Mouse (Mus musculus) CH12.LX (cell line): ENCODE measurements around the gene Chrna10. TPM values are rescaled to one million over a fixed set of nuclear protein-coding genes. Genes with fewer than 3 reads are reported as not detected.

Experiments
- DNase-seq: peaks from one replicate; pipeline ENCODE4 v3.0.0-alpha.2; 2013; ENCODE audit errors: extremely low read depth
- H3K27ac ChIP-seq: 2 replicates; pipeline ENCODE4 v1.5.1; 2012; ENCODE audit warnings: low read depth, mild to moderate bottlenecking, control low read depth, moderate library complexity; ENCODE audit not compliant: insufficient read depth
- H3K27me3 ChIP-seq: replicated peaks from 2 replicates; pipeline ENCODE3; 2012; ENCODE audit warnings: inconsistent platforms
- H3K36me3 ChIP-seq, 2 experiments: replicated peaks in 1 of 2; 2 replicates each; pipeline versions ENCODE3 to v1.6.1; 2012; ENCODE audit warnings: inconsistent platforms in 1 of 2, low read length in 1 of 2, mild to moderate bottlenecking in 1 of 2, mixed read lengths in 1 of 2, moderate library complexity in 1 of 2; ENCODE audit not compliant: control insufficient read depth in 1 of 2, insufficient read depth in 1 of 2
- H3K4me1 ChIP-seq, 2 experiments: 2 replicates each; pipeline ENCODE4 v1.6.1; 2012; ENCODE audit warnings: inconsistent platforms in 1 of 2, moderate library complexity in 1 of 2; ENCODE audit not compliant: insufficient read depth in 2 of 2, control insufficient read depth in 1 of 2
- H3K4me2 ChIP-seq: 2 replicates; pipeline ENCODE4 v1.6.1; 2012; ENCODE audit warnings: low read depth, mild to moderate bottlenecking, control low read depth; ENCODE audit not compliant: poor library complexity, insufficient read depth, severe bottlenecking
- H3K4me3 ChIP-seq, 3 experiments: fragments of 150-350 bp in 1 of 3; sonication (generic) in 1 of 3; replicated peaks in 1 of 3; 2 replicates each; pipeline versions ENCODE3 to v1.5.1; 2011 to 2012; ENCODE audit warnings: low read depth in 2 of 3, low read length in 2 of 3, mild to moderate bottlenecking in 2 of 3, moderate library complexity in 2 of 3, control low read depth in 1 of 3, improper control_type of control experiment in 1 of 3, inconsistent platforms in 1 of 3, mixed read lengths in 1 of 3; ENCODE audit not compliant: poor library complexity in 1 of 3
- H3K79me2 ChIP-seq: replicated peaks from 2 replicates; pipeline ENCODE4 v1.6.1; 2012; ENCODE audit warnings: mild to moderate bottlenecking, moderate library complexity; ENCODE audit not compliant: control insufficient read depth, poor library complexity, insufficient read depth, severe bottlenecking; ENCODE audit errors: extremely low read depth
- H3K9ac ChIP-seq: 2 replicates; pipeline ENCODE4 v1.6.1; 2012; ENCODE audit warnings: low read depth, mild to moderate bottlenecking, control low read depth, moderate library complexity; ENCODE audit not compliant: insufficient read depth
- H3K9me3 ChIP-seq: replicated peaks from 2 replicates; pipeline ENCODE3; 2012; ENCODE audit warnings: low read length, inconsistent platforms, mixed read lengths
- CHD1 ChIP-seq: IDR thresholded peaks from 2 replicates; pipeline ENCODE4 v1.6.1; 2012; ENCODE audit warnings: low read depth, low read length, improper control_type of control experiment, inconsistent platforms
- CHD2 ChIP-seq: IDR thresholded peaks from 2 replicates; pipeline ENCODE4 v1.6.1; 2011; ENCODE audit warnings: low read length, improper control_type of control experiment
- E2F4 ChIP-seq: IDR thresholded peaks from 2 replicates; pipeline ENCODE4 v1.6.1; 2011; ENCODE audit warnings: low read depth, low read length, improper control_type of control experiment; ENCODE audit not compliant: insufficient replicate concordance
- ELF1 ChIP-seq: IDR thresholded peaks from 2 replicates; pipeline ENCODE4 v1.6.1; 2014; ENCODE audit warnings: low read depth, mild to moderate bottlenecking, inconsistent platforms, low read length, improper control_type of control experiment
- ETS1 ChIP-seq: conservative IDR thresholded peaks from 2 replicates; pipeline ENCODE4 v1.6.1; 2012; ENCODE audit warnings: low read depth, mild to moderate bottlenecking, inconsistent platforms, low read length, improper control_type of control experiment, moderate library complexity
- GABPA ChIP-seq: IDR thresholded peaks from 2 replicates; pipeline ENCODE4 v1.6.1; 2012; ENCODE audit warnings: low read depth, low read length, improper control_type of control experiment, inconsistent platforms; ENCODE audit not compliant: insufficient replicate concordance
- HCFC1 ChIP-seq: IDR thresholded peaks from 2 replicates; pipeline ENCODE4 v1.6.1; 2012; ENCODE audit warnings: low read depth, mild to moderate bottlenecking, inconsistent platforms, low read length, improper control_type of control experiment
- KAT2A ChIP-seq: IDR thresholded peaks from 2 replicates; pipeline ENCODE4 v1.6.1; 2012; ENCODE audit warnings: low read length, improper control_type of control experiment, inconsistent platforms; ENCODE audit not compliant: insufficient replicate concordance
- MAFK ChIP-seq: IDR thresholded peaks from 2 replicates; pipeline ENCODE4 v1.6.1; 2011; ENCODE audit warnings: low read length, improper control_type of control experiment; ENCODE audit not compliant: insufficient replicate concordance
- MAX ChIP-seq: IDR thresholded peaks from 2 replicates; pipeline ENCODE4 v1.6.1; 2011; ENCODE audit warnings: low read length, improper control_type of control experiment
- MEF2A ChIP-seq: IDR thresholded peaks from 2 replicates; pipeline ENCODE4 v1.6.1; 2014; ENCODE audit warnings: low read depth, mild to moderate bottlenecking, inconsistent platforms, low read length, improper control_type of control experiment, borderline replicate concordance
- MXI1 ChIP-seq: IDR thresholded peaks from 2 replicates; pipeline ENCODE4 v1.6.1; 2011; ENCODE audit warnings: mild to moderate bottlenecking, low read depth, low read length, improper control_type of control experiment
- MYC ChIP-seq: IDR thresholded peaks from 2 replicates; pipeline ENCODE4 v1.6.1; 2011; ENCODE audit warnings: low read depth, mild to moderate bottlenecking, improper control_type of control experiment, low read length
- POLR2AphosphoS2 ChIP-seq: IDR thresholded peaks from 2 replicates; pipeline ENCODE4 v1.6.1; 2011; ENCODE audit warnings: low read depth, low read length, improper control_type of control experiment
- SIN3A ChIP-seq: IDR thresholded peaks from 2 replicates; pipeline ENCODE4 v1.6.1; 2012; ENCODE audit warnings: low read length, improper control_type of control experiment, inconsistent platforms
- TBP ChIP-seq: conservative IDR thresholded peaks from 2 replicates; pipeline ENCODE4 v1.6.1; 2011; ENCODE audit warnings: low read depth, low read length, improper control_type of control experiment
- UBTF ChIP-seq: IDR thresholded peaks from 2 replicates; pipeline ENCODE4 v1.6.1; 2012; ENCODE audit warnings: low read depth, mild to moderate bottlenecking, inconsistent platforms, low read length, improper control_type of control experiment, moderate library complexity
- USF1 ChIP-seq: IDR thresholded peaks from 2 replicates; pipeline ENCODE4 v1.6.1; 2014; ENCODE audit warnings: low read depth, mild to moderate bottlenecking, inconsistent platforms, low read length, improper control_type of control experiment
- USF2 ChIP-seq: conservative IDR thresholded peaks from 2 replicates; pipeline ENCODE4 v1.6.1; 2011; ENCODE audit warnings: low read depth, low read length, improper control_type of control experiment
- ZKSCAN1 ChIP-seq: IDR thresholded peaks from 2 replicates; pipeline ENCODE4 v1.6.1; 2012; ENCODE audit warnings: low read depth, inconsistent platforms, low read length, improper control_type of control experiment, borderline replicate concordance
- ZMIZ1 ChIP-seq: IDR thresholded peaks from 2 replicates; pipeline ENCODE4 v1.6.1; 2012; ENCODE audit warnings: low read depth, mild to moderate bottlenecking, inconsistent platforms, low read length, improper control_type of control experiment
- ZNF384 ChIP-seq: IDR thresholded peaks from 2 replicates; pipeline ENCODE4 v1.6.1; 2012; ENCODE audit warnings: low read depth, low read length, improper control_type of control experiment, inconsistent platforms
- dilution Hi-C: fragments of 300-500 bp; cut with MboI; formaldehyde crosslinking; loops from 2 replicates; pipeline ENCODE4 v1.14.3; 2020; ENCODE audit warnings: low sequenced_read_pairs; ENCODE audit not compliant: extremely low pct_unique_long_range_greater_than_20kb, extremely low pct_ligation_motif_present
- in situ Hi-C: fragments of 300-500 bp; cut with MboI; formaldehyde crosslinking; loops from 3 replicates; pipeline ENCODE4 v1.14.3; 2019; ENCODE audit warnings: low sequenced_read_pairs, low pct_ligation_motif_present, low pct_unique_long_range_greater_than_20kb, mixed read lengths
- polyA plus RNA-seq: library from polyadenylated mRNA; unstranded; fragments of >175 nt; gene quantifications from 2 replicates; pipeline ENCODE4 v1.2.1, GENCODE M21; 2012; ENCODE audit warnings: low read depth; ENCODE audit not compliant: insufficient read length
- total RNA-seq, 2 experiments: library from RNA; depleted of rRNA; stranded (reverse); fragments of 300-350 nt in 1 of 2; fragments of >200 nt in 1 of 2; gene quantifications; 2 replicates each; pipeline ENCODE4 v1.2.3; 2012 to 2014

The Chrna10 gene
- total RNA-seq (2012; rRNA removed), result not detected in 2 replicates
- total RNA-seq (2014; rRNA removed), result not detected in 2 replicates
- not detected in 2 replicates for polyA plus RNA-seq

DNA sequence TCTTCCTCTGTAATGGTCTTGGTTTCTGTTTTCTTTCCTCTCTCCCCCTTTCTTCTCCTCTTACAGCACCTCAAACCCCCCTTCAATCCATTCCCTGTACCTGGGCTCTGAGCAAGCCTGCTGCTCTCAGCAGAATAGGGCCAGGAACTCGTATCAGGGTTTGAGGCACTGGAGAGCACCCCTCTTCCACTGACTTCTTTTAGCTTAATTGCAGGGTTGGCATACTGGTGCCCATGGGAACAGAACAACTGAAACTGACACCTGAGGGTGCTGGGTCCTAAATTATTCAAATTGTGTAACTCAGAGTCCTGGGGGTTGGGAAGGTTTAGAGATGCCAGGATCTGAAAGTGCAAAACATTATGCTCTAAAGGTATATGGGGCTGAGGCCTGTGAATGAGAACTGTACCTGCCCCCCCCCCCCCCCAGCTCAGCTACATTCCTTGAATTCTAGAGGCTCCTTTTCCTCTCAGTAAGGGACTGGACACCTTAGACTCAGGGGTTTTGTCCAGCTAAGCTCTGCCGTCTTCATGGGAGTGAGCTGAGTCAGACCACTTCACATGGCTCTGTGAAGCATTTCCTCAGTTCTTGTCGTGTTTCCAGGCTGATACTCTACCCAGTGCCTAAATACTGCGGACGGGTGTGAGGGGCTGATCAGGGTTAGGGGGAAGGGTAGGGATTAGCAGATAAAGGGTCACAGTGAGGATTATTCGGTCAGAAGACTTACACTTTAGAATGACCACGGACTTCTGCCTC lies at the start of gene Chrna10:
Gene Chrna10, minus strand, starts transcription at position 250 of the 753 bp plus-strand sequence.
- no peaks in the 10 kb centered on the region for H3K27me3 ChIP-seq
- H3K9me3 ChIP-seq, result no peaks in the 10 kb centered on the region
- TF ChIP-seq ZNF384 (no peak), ETS1 (no peak), MXI1 (no peak), UBTF (no peak), KAT2A (no peak), E2F4 (no peak), MEF2A (no peak), HCFC1 (no peak), MYC (no peak), GABPA (no peak), CHD2 (no peak), CHD1 (no peak), TBP (no peak), USF1 (no peak), MAFK (no peak), POLR2AphosphoS2 (no peak), MAX (no peak)
- peaks cover 25 to 36% of the 10 kb centered on the region in 2 experiments for H3K36me3 ChIP-seq
- dilution Hi-C loops, result no loop called here
- in situ Hi-C loops, result no loop called here
- H3K9ac ChIP-seq, result no peak within 1 kb of the TSS
- H3K4me2 ChIP-seq, result no peak within 1 kb of the TSS
- H3K79me2 ChIP-seq, result no peaks in the 10 kb centered on the region
- peaks cover 2 to 21% of the 10 kb centered on the region in 2 experiments; a peak in 3 of 4 replicates for H3K4me1 ChIP-seq
- H3K27ac ChIP-seq, result no peak within 1 kb of the TSS
- H3K4me3 ChIP-seq, result no peak within 1 kb of the TSS
- DNase-seq, result peak; percentile 9

DNA sequence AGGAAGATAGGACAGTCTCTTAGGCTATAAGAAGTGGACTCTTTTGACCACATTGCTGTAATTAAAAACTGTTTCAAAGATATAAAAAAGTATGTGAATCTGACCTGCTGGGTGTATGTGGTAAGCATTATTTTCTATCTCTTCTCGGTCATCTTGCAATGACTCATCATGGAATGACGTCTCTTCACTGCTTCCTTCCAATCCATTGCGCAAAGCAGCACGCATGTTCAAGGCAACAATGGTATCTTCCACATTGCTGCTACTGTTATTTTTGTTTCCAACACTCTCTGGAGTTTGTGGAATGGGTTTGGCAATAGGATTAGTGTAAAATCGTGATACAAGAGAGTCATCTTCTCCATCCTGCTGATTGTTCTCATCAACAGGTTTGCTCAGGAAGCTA lies 37.1 kb upstream of the Chrna10 start:
- no peaks in the 10 kb centered on the region for H3K9me3 ChIP-seq
- peaks cover 29 to 85% of the 10 kb centered on the region in 2 experiments for H3K36me3 ChIP-seq
- no peak overlapping the region for H3K4me2 ChIP-seq
- no peak overlapping the region for H3K4me3 ChIP-seq
- no peaks in the 10 kb centered on the region for H3K79me2 ChIP-seq
- H3K4me1 ChIP-seq, result no peaks in the 10 kb centered on the region
- dilution Hi-C loops (no loop called here), in situ Hi-C loops (no loop called here)
- no peaks in the 10 kb centered on the region for H3K27me3 ChIP-seq
- no peak overlapping the region for H3K27ac ChIP-seq
- H3K9ac ChIP-seq, result no peak overlapping the region
- no peak for DNase-seq
- TF ChIP-seq USF1 (no peak), ELF1 (no peak), MXI1 (no peak), USF2 (no peak), ZMIZ1 (no peak), SIN3A (no peak), HCFC1 (no peak), ZKSCAN1 (no peak)
